Mouse (Mus musculus): ENCODE results near the gene Ebf1. TPM values are rescaled to one million over a fixed set of nuclear protein-coding genes. Genes with fewer than 3 reads are reported as not detected.

Ebf1 gene
- polyA plus RNA-seq, 1 experiment = 2.3 TPM

DNA sequence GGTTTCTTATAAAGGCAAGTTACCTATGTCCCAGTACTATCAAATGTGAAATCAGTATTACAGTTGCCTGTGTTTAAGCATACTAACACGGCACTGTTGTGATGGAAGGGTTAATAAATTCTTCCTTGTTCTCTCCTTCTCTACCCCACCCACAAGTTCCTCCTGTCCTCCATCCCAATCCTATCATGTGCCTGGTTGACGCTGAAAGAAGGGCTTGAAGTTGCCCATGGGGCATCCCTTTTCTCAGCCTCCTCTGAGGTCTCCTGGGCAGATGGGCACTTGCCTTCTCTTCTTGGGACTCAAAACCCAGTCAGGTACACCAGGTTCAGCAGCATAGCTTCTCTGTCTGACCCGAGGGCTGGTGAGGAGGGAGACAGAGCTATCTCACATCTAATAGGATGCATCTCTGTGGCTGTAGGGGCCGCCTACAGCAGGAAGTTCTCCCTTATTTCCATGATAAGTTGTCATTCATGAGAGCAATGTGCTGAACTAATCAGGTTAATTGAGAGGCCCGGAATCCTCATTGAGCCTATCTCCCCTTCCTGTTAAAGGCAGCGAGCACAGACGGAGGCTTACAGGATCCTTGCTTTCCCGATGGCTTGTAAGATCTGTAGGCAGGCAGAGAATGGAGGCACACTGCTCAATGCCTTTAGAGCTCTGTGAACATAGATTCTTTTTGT, 37.4 kb downstream of the Ebf1 start:
- H3K27ac ChIP-seq (ENCODE audit: insufficient read depth, low read length) = no peak overlapping the region
- no peak overlapping the region for H3K9ac ChIP-seq (ENCODE audit: low read depth, poor library complexity, severe bottlenecking)
- H3K27me3 ChIP-seq (ENCODE audit: control insufficient read depth, insufficient read depth, low read length, poor library complexity, severe bottlenecking) = no peaks in the 10 kb centered on the region
- no peaks in the 10 kb centered on the region for H3K9me3 ChIP-seq (replicated peaks; ENCODE audit: control insufficient read depth, insufficient read depth, low read length, poor library complexity, severe bottlenecking)
- no peak overlapping the region for H3K4me3 ChIP-seq (ENCODE audit: low read depth, low read length)
- H3K36me3 ChIP-seq (ENCODE audit: control insufficient read depth, insufficient read depth, low read length, poor library complexity, severe bottlenecking) = no peaks in the 10 kb centered on the region
- no peaks in the 10 kb centered on the region for H3K4me1 ChIP-seq (ENCODE audit: control insufficient read depth, insufficient read depth, low read length)
- TF ChIP-seq EP300 (IDR thresholded peaks at IDR 0.05; ENCODE audit: insufficient read depth, low read depth, low read length) = no peak
- TF ChIP-seq CTCF (IDR thresholded peaks at IDR 0.05; ENCODE audit: low read depth, low read length) = no peak

DNA sequence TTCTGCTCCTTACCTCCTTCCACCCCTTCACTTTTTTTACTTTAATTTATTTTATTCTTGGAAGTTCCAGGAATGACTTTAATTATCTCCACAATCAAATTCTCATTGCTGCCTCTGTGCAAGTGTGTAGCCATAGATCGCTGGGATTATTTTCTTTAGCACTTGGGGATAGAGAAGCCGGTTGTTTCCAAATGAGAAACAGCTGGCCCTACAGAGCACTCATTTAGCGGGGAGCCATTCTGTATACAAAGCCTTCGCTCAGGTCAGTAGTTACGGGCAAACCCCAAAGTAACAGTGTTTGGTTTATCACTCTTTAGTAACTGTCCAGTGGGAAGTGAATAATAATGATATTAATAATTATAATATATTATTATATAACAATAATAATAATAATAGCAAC, 38.4 kb downstream of the Ebf1 start:
- Histone ChIP-seq H3K36me3 (ENCODE audit: control insufficient read depth, insufficient read depth, low read length, poor library complexity, severe bottlenecking) (no peaks in the 10 kb centered on the region), H3K4me1 (ENCODE audit: control insufficient read depth, insufficient read depth, low read length) (no peaks in the 10 kb centered on the region), H3K27me3 (ENCODE audit: control insufficient read depth, insufficient read depth, low read length, poor library complexity, severe bottlenecking) (no peaks in the 10 kb centered on the region), H3K27ac (ENCODE audit: insufficient read depth, low read length) (no peak overlapping the region), H3K9ac (ENCODE audit: low read depth, poor library complexity, severe bottlenecking) (no peak overlapping the region), H3K9me3 (replicated peaks; ENCODE audit: control insufficient read depth, insufficient read depth, low read length, poor library complexity, severe bottlenecking) (no peaks in the 10 kb centered on the region), H3K4me3 (ENCODE audit: low read depth, low read length) (no peak overlapping the region)
- TF ChIP-seq CTCF (IDR thresholded peaks at IDR 0.05; ENCODE audit: low read depth, low read length) (no peak), POLR2A (IDR thresholded peaks at IDR 0.05; ENCODE audit: insufficient read depth, low read length) (no peak), EP300 (IDR thresholded peaks at IDR 0.05; ENCODE audit: insufficient read depth, low read depth, low read length) (no peak)

DNA sequence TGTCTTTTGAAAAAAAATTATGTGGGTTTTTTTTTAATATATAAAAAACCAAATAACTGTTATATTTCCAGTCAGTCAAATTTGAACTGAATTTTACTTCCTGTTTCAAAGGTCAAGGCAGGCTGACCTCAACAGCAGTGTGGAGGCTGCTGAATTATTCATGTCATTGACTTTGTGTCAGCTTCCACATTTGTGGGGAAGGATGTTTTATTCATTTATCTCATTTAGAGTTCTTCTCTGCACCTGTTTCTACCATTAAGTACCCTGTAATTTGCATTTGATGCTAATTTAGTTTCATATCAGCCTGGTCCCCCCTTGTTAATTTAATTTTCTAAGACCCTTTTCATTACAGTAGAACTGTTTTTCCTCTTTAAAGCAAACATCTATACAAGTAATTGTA, 39.8 kb downstream of the Ebf1 start:
- Histone ChIP-seq H3K9ac (ENCODE audit: low read depth, poor library complexity, severe bottlenecking) (no peak overlapping the region), H3K27ac (ENCODE audit: insufficient read depth, low read length) (no peak overlapping the region), H3K36me3 (ENCODE audit: control insufficient read depth, insufficient read depth, low read length, poor library complexity, severe bottlenecking) (no peaks in the 10 kb centered on the region), H3K27me3 (ENCODE audit: control insufficient read depth, insufficient read depth, low read length, poor library complexity, severe bottlenecking) (no peaks in the 10 kb centered on the region), H3K4me3 (ENCODE audit: low read depth, low read length) (no peak overlapping the region), H3K9me3 (replicated peaks; ENCODE audit: control insufficient read depth, insufficient read depth, low read length, poor library complexity, severe bottlenecking) (no peaks in the 10 kb centered on the region), H3K4me1 (ENCODE audit: control insufficient read depth, insufficient read depth, low read length) (no peaks in the 10 kb centered on the region)
- TF ChIP-seq POLR2A (IDR thresholded peaks at IDR 0.05; ENCODE audit: insufficient read depth, low read length) (no peak), CTCF (IDR thresholded peaks at IDR 0.05; ENCODE audit: low read depth, low read length) (no peak), EP300 (IDR thresholded peaks at IDR 0.05; ENCODE audit: insufficient read depth, low read depth, low read length) (no peak)

DNA sequence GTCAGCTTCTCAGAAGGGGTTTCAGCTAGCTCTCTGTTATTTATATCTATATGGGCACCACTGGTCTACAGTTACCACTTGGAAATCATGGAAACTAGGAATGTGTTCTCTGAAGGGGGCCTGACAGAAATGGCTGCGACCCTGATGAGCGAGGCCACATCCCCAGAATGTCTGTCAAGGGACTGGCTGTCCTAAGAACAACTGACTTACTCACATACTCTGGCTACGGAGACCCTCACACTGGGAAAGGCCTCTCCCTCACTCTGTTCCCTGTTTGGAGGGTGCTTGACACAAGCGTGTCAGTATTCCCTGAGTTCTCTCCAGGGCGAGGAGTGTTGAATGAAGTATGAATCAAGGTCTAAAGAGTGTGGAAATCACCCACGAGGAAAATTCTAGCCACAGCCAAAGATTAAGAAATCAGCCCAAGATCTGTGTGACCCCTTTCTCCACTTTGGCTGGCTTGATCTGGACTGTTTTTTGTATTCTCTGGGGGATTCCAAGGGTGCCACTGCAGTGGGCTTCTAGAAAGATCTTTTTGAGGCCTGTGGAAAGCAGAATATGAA, 40.8 kb downstream of the Ebf1 start:
- H3K4me3 ChIP-seq (ENCODE audit: low read depth, low read length) = no peak overlapping the region
- H3K9me3 ChIP-seq (replicated peaks; ENCODE audit: control insufficient read depth, insufficient read depth, low read length, poor library complexity, severe bottlenecking) = no peaks in the 10 kb centered on the region
- TF ChIP-seq EP300 (IDR thresholded peaks at IDR 0.05; ENCODE audit: insufficient read depth, low read depth, low read length) = no peak
- no peak for TF ChIP-seq POLR2A (IDR thresholded peaks at IDR 0.05; ENCODE audit: insufficient read depth, low read length)
- no peak for TF ChIP-seq CTCF (IDR thresholded peaks at IDR 0.05; ENCODE audit: low read depth, low read length)
- H3K27me3 ChIP-seq (ENCODE audit: control insufficient read depth, insufficient read depth, low read length, poor library complexity, severe bottlenecking) = no peaks in the 10 kb centered on the region
- H3K27ac ChIP-seq (ENCODE audit: insufficient read depth, low read length) = no peak overlapping the region
- H3K9ac ChIP-seq (ENCODE audit: low read depth, poor library complexity, severe bottlenecking) = no peak overlapping the region
- no peaks in the 10 kb centered on the region for H3K36me3 ChIP-seq (ENCODE audit: control insufficient read depth, insufficient read depth, low read length, poor library complexity, severe bottlenecking)
- no peaks in the 10 kb centered on the region for H3K4me1 ChIP-seq (ENCODE audit: control insufficient read depth, insufficient read depth, low read length)

DNA sequence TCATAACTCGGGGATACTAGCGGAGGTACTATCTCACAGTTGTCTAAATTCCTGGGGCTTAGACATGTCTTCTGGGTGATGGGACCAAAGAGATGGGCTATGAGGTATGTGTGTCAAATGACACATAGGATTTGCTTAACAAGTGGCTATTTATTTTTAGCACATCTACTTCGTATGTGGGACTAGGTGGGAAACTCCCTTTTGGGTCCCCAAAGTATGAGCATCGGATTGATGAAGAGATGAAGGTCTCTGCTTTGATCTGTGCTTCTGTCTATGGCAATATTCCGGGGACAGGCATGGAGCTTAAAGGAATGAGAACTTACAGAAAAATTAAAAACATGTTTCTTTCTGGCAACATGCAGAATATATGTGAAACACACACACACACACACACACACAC, 44.8 kb downstream of the Ebf1 start:
- Histone ChIP-seq H3K4me1 (ENCODE audit: control insufficient read depth, insufficient read depth, low read length) (no peaks in the 10 kb centered on the region), H3K4me3 (ENCODE audit: low read depth, low read length) (no peak overlapping the region), H3K36me3 (ENCODE audit: control insufficient read depth, insufficient read depth, low read length, poor library complexity, severe bottlenecking) (no peaks in the 10 kb centered on the region), H3K9me3 (replicated peaks; ENCODE audit: control insufficient read depth, insufficient read depth, low read length, poor library complexity, severe bottlenecking) (no peaks in the 10 kb centered on the region), H3K27ac (ENCODE audit: insufficient read depth, low read length) (no peak overlapping the region), H3K27me3 (ENCODE audit: control insufficient read depth, insufficient read depth, low read length, poor library complexity, severe bottlenecking) (no peaks in the 10 kb centered on the region; the same call in 1 of the 2 replicates), H3K9ac (ENCODE audit: low read depth, poor library complexity, severe bottlenecking) (no peak overlapping the region)
- TF ChIP-seq EP300 (IDR thresholded peaks at IDR 0.05; ENCODE audit: insufficient read depth, low read depth, low read length) (no peak), POLR2A (IDR thresholded peaks at IDR 0.05; ENCODE audit: insufficient read depth, low read length) (no peak), CTCF (IDR thresholded peaks at IDR 0.05; ENCODE audit: low read depth, low read length) (no peak)

DNA sequence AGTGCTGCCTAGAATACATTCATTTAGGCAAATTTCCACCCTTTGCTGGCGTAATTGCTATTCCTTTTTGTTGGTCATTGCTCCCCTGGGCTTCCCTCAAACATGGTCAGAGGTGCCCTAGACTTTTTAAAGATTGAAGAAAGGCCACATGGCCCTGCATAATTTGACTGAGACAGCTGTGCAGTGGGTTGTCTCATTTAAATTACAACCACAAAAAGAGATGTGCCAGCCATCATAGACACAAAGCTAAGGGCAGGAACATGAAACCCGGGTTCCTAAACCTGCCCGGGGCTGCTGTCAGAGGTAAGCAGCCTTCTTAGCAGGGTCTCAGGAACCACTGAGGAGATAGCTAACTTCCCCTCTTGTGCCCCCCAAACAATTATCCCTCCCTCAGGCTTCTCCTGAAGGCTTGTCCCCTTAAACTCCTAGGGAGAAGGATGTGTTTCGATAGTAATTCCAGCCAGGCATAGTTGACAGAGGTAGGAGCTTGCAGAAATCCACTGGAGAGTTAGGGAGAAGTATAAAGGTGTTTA, 46.6 kb downstream of the Ebf1 start:
- Histone ChIP-seq H3K4me3 (ENCODE audit: low read depth, low read length) (no peak overlapping the region), H3K9ac (ENCODE audit: low read depth, poor library complexity, severe bottlenecking) (no peak overlapping the region), H3K4me1 (ENCODE audit: control insufficient read depth, insufficient read depth, low read length) (no peaks in the 10 kb centered on the region), H3K9me3 (replicated peaks; ENCODE audit: control insufficient read depth, insufficient read depth, low read length, poor library complexity, severe bottlenecking) (no peaks in the 10 kb centered on the region), H3K36me3 (ENCODE audit: control insufficient read depth, insufficient read depth, low read length, poor library complexity, severe bottlenecking) (no peaks in the 10 kb centered on the region), H3K27ac (ENCODE audit: insufficient read depth, low read length) (no peak overlapping the region), H3K27me3 (ENCODE audit: control insufficient read depth, insufficient read depth, low read length, poor library complexity, severe bottlenecking) (no peaks in the 10 kb centered on the region; the same call in none of the 2 replicates)
- TF ChIP-seq EP300 (IDR thresholded peaks at IDR 0.05; ENCODE audit: insufficient read depth, low read depth, low read length) (no peak), CTCF (IDR thresholded peaks at IDR 0.05; ENCODE audit: low read depth, low read length) (no peak), POLR2A (IDR thresholded peaks at IDR 0.05; ENCODE audit: insufficient read depth, low read length) (no peak)
